Mouse (Mus musculus) midbrain, embryonic 15.5 days (tissue): Measurements from ENCODE around the gene Bloc1s1. TPM values are rescaled to one million over a fixed set of nuclear protein-coding genes. Genes with fewer than 3 reads are reported as not detected.
A peak's percentile ranks its signal among the peaks of the same experiment; 100 is the strongest.

Experiments used
- ATAC-seq: fragments of 200-750 bp; cut with Nextera tagmentation; replicated peaks from 2 replicates; pipeline ENCODE4 v1.8.0; 2017; ENCODE audit warnings: moderate TSS enrichment
- H3K27ac ChIP-seq: fragments of 300-500 bp; sonication (generic); 2 replicates; pipeline ENCODE4 v1.5.1; 2015; ENCODE audit warnings: mild to moderate bottlenecking, inconsistent platforms
- H3K27me3 ChIP-seq: fragments of 300-500 bp; sonication (generic); replicated peaks from 2 replicates; pipeline ENCODE4 v1.6.1; 2015; ENCODE audit warnings: inconsistent platforms
- H3K36me3 ChIP-seq: fragments of 300-500 bp; sonication (generic); replicated peaks from 2 replicates; pipeline ENCODE4 v1.6.1; 2015; ENCODE audit warnings: inconsistent platforms
- H3K4me1 ChIP-seq: fragments of 300-500 bp; sonication (generic); 2 replicates; pipeline ENCODE4 v1.6.1; 2015; ENCODE audit warnings: inconsistent platforms
- H3K4me2 ChIP-seq: fragments of 300-500 bp; sonication (generic); 2 replicates; pipeline ENCODE4 v1.6.1; 2015; ENCODE audit warnings: inconsistent platforms, mild to moderate bottlenecking, moderate library complexity
- H3K4me3 ChIP-seq: fragments of 300-500 bp; sonication (generic); 2 replicates; pipeline ENCODE4 v1.5.1; 2015; ENCODE audit warnings: mild to moderate bottlenecking, inconsistent platforms
- H3K9ac ChIP-seq: fragments of 300-500 bp; sonication (generic); 2 replicates; pipeline ENCODE4 v1.6.1; 2015; ENCODE audit warnings: mild to moderate bottlenecking, inconsistent platforms
- H3K9me3 ChIP-seq: fragments of 300-500 bp; sonication (generic); 2 replicates; pipeline ENCODE4 v1.6.1; 2016; ENCODE audit warnings: inconsistent platforms
- WGBS: fragments of 180-500 bp; shearing (Covaris S2); methylation state at CpG from one replicate; pipeline ENCODE4 v1.1.7; 2015; ENCODE audit warnings: mixed read lengths; 5-methylcytosine and 5-hydroxymethylcytosine counted together
- polyA plus RNA-seq: library from polyadenylated mRNA; unstranded; fragments of >200 nt; fragmentation: Nextera tagmentation; extraction: Ambion mirVana; gene quantifications from 2 replicates; pipeline ENCODE4 v1.2.1, GENCODE M21; 2015

Bloc1s1 gene
- polyA plus RNA-seq: 259 and 262 TPM in 2 replicates

- ATAC-seq: no peak
- peaks cover 26% of the 10 kb centered on the region for H3K4me1 ChIP-seq
These were observed at the start of gene Bloc1s1 for GRCm38 (mm10) chr10:128923935-128924334. TSS of gene Bloc1s1 (minus strand) at chr10:128924035.

GRCm38 (mm10) chr10:128972841-128973240, 49.0 kb upstream of the Bloc1s1 start:
- no peak overlapping the region for H3K9ac ChIP-seq
- no peaks in the 10 kb centered on the region for H3K36me3 ChIP-seq
- no peak overlapping the region for H3K27ac ChIP-seq
- 75% methylated on average over 4 of the region's 4 CpGs for WGBS
- no peaks in the 10 kb centered on the region for H3K4me1 ChIP-seq
- H3K27me3 ChIP-seq: no peaks in the 10 kb centered on the region
- no peak overlapping the region for H3K4me2 ChIP-seq
- H3K9me3 ChIP-seq: no peaks in the 10 kb centered on the region
- no peak overlapping the region for H3K4me3 ChIP-seq
- no peak for ATAC-seq

More at GRCm38 (mm10) chr10:128923935-128924334, at the start of gene Bloc1s1:
- H3K9me3 ChIP-seq: no peaks in the 10 kb centered on the region
- WGBS: 65% methylated on average over 9 of the region's 9 CpGs
- peak within 1 kb of the TSS; percentile 89 for H3K9ac ChIP-seq
- no peaks in the 10 kb centered on the region for H3K36me3 ChIP-seq
- H3K27me3 ChIP-seq: peaks cover 8% of the 10 kb centered on the region; the same call in 1 of the 2 replicates
- H3K4me3 ChIP-seq: peak within 1 kb of the TSS; percentile 69
- H3K4me2 ChIP-seq: peak within 1 kb of the TSS; percentile 71
- peak within 1 kb of the TSS; percentile 92 for H3K27ac ChIP-seq

- WGBS: 44% methylated on average over 1 of the region's 1 CpGs
- Histone ChIP-seq H3K36me3 (no peaks in the 10 kb centered on the region), H3K4me1 (no peaks in the 10 kb centered on the region), H3K9ac (no peak overlapping the region), H3K27me3 (no peaks in the 10 kb centered on the region), H3K9me3 (no peaks in the 10 kb centered on the region), H3K27ac (no peak overlapping the region), H3K4me2 (no peak overlapping the region), H3K4me3 (no peak overlapping the region)
- ATAC-seq: no peak
These were observed 47.0 kb upstream of the Bloc1s1 start for GRCm38 (mm10) chr10:128970740-128971250.

GRCm38 (mm10) chr10:128968341-128968749, 44.5 kb upstream of the Bloc1s1 start:
- no peak for ATAC-seq
- Histone ChIP-seq H3K4me3 (no peak overlapping the region), H3K4me1 (no peaks in the 10 kb centered on the region), H3K36me3 (no peaks in the 10 kb centered on the region), H3K4me2 (no peak overlapping the region), H3K9me3 (no peaks in the 10 kb centered on the region), H3K27ac (no peak overlapping the region), H3K27me3 (no peaks in the 10 kb centered on the region), H3K9ac (no peak overlapping the region)
- WGBS: 63% methylated on average over 1 of the region's 1 CpGs

GRCm38 (mm10) chr10:128965871-128966270, 42.0 kb upstream of the Bloc1s1 start:
- Histone ChIP-seq H3K4me1 (no peaks in the 10 kb centered on the region), H3K36me3 (no peaks in the 10 kb centered on the region), H3K27ac (no peak overlapping the region), H3K27me3 (no peaks in the 10 kb centered on the region), H3K4me2 (no peak overlapping the region), H3K9ac (no peak overlapping the region), H3K9me3 (no peaks in the 10 kb centered on the region), H3K4me3 (no peak overlapping the region)
- no peak for ATAC-seq
- 92% methylated on average over 6 of the region's 6 CpGs for WGBS

GRCm38 (mm10) chr10:128964961-128965360, 41.1 kb upstream of the Bloc1s1 start:
- no peak for ATAC-seq
- Histone ChIP-seq H3K9ac (no peak overlapping the region), H3K27ac (no peak overlapping the region), H3K4me3 (no peak overlapping the region), H3K9me3 (no peaks in the 10 kb centered on the region), H3K27me3 (no peaks in the 10 kb centered on the region), H3K4me2 (no peak overlapping the region), H3K4me1 (no peaks in the 10 kb centered on the region), H3K36me3 (no peaks in the 10 kb centered on the region)
- WGBS: 84% methylated on average over 2 of the region's 2 CpGs

GRCm38 (mm10) chr10:128960590-128961584, 37.1 kb upstream of the Bloc1s1 start, which contains the start of gene Mettl7b:
TSS of gene Mettl7b (minus strand) at chr10:128960988.
- Histone ChIP-seq H3K9ac (no peak within 1 kb of the TSS), H3K36me3 (no peaks in the 10 kb centered on the region), H3K27ac (no peak within 1 kb of the TSS), H3K4me2 (no peak within 1 kb of the TSS), H3K9me3 (no peaks in the 10 kb centered on the region), H3K4me1 (no peaks in the 10 kb centered on the region), H3K4me3 (no peak within 1 kb of the TSS), H3K27me3 (no peaks in the 10 kb centered on the region)
- WGBS: 86% methylated on average over 12 of the region's 12 CpGs
- no peak for ATAC-seq

- Histone ChIP-seq H3K9me3 (no peaks in the 10 kb centered on the region), H3K4me2 (no peak overlapping the region), H3K27me3 (no peaks in the 10 kb centered on the region), H3K36me3 (no peaks in the 10 kb centered on the region), H3K9ac (no peak overlapping the region), H3K4me1 (no peaks in the 10 kb centered on the region), H3K4me3 (no peak overlapping the region), H3K27ac (no peak overlapping the region)
- ATAC-seq: no peak; the same call in 1 of the 2 replicates
- WGBS: 70% methylated on average over 4 of the region's 4 CpGs
These were observed 36.3 kb upstream of the Bloc1s1 start for GRCm38 (mm10) chr10:128960142-128960541.

- 81% methylated on average over 10 of the region's 10 CpGs for WGBS
- H3K9ac ChIP-seq: no peak overlapping the region
- H3K27ac ChIP-seq: no peak overlapping the region
- H3K9me3 ChIP-seq: no peaks in the 10 kb centered on the region
- H3K4me3 ChIP-seq: no peak overlapping the region
- no peaks in the 10 kb centered on the region for H3K27me3 ChIP-seq
- ATAC-seq: no peak
- no peaks in the 10 kb centered on the region for H3K4me1 ChIP-seq
- H3K36me3 ChIP-seq: no peaks in the 10 kb centered on the region
- H3K4me2 ChIP-seq: no peak overlapping the region
These were observed 34.5 kb upstream of the Bloc1s1 start for GRCm38 (mm10) chr10:128958340-128958739.

GRCm38 (mm10) chr10:128950208-128950887, 26.5 kb upstream of the Bloc1s1 start:
- no peak overlapping the region for H3K9ac ChIP-seq
- H3K27ac ChIP-seq: no peak overlapping the region
- no peaks in the 10 kb centered on the region for H3K9me3 ChIP-seq
- no peak overlapping the region for H3K4me2 ChIP-seq
- H3K4me3 ChIP-seq: no peak overlapping the region
- 76% methylated on average over 16 of the region's 16 CpGs for WGBS
- H3K36me3 ChIP-seq: no peaks in the 10 kb centered on the region
- no peaks in the 10 kb centered on the region for H3K27me3 ChIP-seq
- no peaks in the 10 kb centered on the region for H3K4me1 ChIP-seq
- ATAC-seq: no peak

GRCm38 (mm10) chr10:128947496-128947895, 23.7 kb upstream of the Bloc1s1 start:
- H3K9me3 ChIP-seq: no peaks in the 10 kb centered on the region
- no peak overlapping the region for H3K27ac ChIP-seq
- no peak overlapping the region for H3K4me2 ChIP-seq
- H3K36me3 ChIP-seq: no peaks in the 10 kb centered on the region
- H3K9ac ChIP-seq: no peak overlapping the region
- H3K4me3 ChIP-seq: no peak overlapping the region
- ATAC-seq: no peak
- H3K4me1 ChIP-seq: no peaks in the 10 kb centered on the region
- no peaks in the 10 kb centered on the region for H3K27me3 ChIP-seq
- WGBS: 91% methylated on average over 4 of the region's 4 CpGs

- ATAC-seq: no peak
- no peak overlapping the region for H3K4me3 ChIP-seq
- H3K4me1 ChIP-seq: no peaks in the 10 kb centered on the region
- no peak overlapping the region for H3K4me2 ChIP-seq
- no peaks in the 10 kb centered on the region for H3K9me3 ChIP-seq
- H3K27ac ChIP-seq: no peak overlapping the region
- no peaks in the 10 kb centered on the region for H3K36me3 ChIP-seq
- WGBS: 16% methylated on average over 3 of the region's 3 CpGs
- H3K9ac ChIP-seq: no peak overlapping the region
- no peaks in the 10 kb centered on the region for H3K27me3 ChIP-seq
These were observed 21.8 kb upstream of the Bloc1s1 start for GRCm38 (mm10) chr10:128945675-128946074.
